Mouse (Mus musculus) MEL (cell line): Measurements from ENCODE around the gene Atp5e.

Experiments
- CHD1 ChIP-seq: IDR thresholded peaks from 2 replicates; pipeline ENCODE4 v1.6.1; 2012; ENCODE audit warnings: low read depth, mild to moderate bottlenecking, inconsistent platforms, low read length, improper control_type of control experiment
- CTCF ChIP-seq, 3 experiments: IDR thresholded peaks in 2 of 3; conservative IDR thresholded peaks in 1 of 3; 2 replicates each; pipeline ENCODE4 v1.5.1; 2011 to 2012; ENCODE audit warnings: low read length in 3 of 3, low read depth in 2 of 3, mild to moderate bottlenecking in 2 of 3, improper control_type of control experiment in 1 of 3, inconsistent platforms in 1 of 3, mixed read lengths in 1 of 3, moderate library complexity in 1 of 3; ENCODE audit not compliant: control insufficient read depth in 1 of 3, insufficient read depth in 1 of 3, poor library complexity in 1 of 3, severe bottlenecking in 1 of 3
- EP300 ChIP-seq, 2 experiments: IDR thresholded peaks; 2 replicates each; pipeline ENCODE4 v1.6.1; 2011; ENCODE audit warnings: improper control_type of control experiment in 2 of 2, low read length in 2 of 2, low read depth in 1 of 2, mild to moderate bottlenecking in 1 of 2
- GATA1 ChIP-seq: IDR thresholded peaks from 2 replicates; pipeline ENCODE4 v1.6.1; 2011; ENCODE audit warnings: low read depth, low read length, improper control_type of control experiment
- MAX ChIP-seq: IDR thresholded peaks from 2 replicates; pipeline ENCODE4 v1.6.1; 2011; ENCODE audit warnings: low read length, improper control_type of control experiment
- MXI1 ChIP-seq: IDR thresholded peaks from 2 replicates; pipeline ENCODE4 v1.6.1; 2011; ENCODE audit warnings: mild to moderate bottlenecking, low read depth, low read length, improper control_type of control experiment
- POLR2A ChIP-seq, 2 experiments: IDR thresholded peaks; 2 replicates each; pipeline ENCODE4 v1.6.1; 2011 to 2012; ENCODE audit warnings: low read length in 2 of 2, mild to moderate bottlenecking in 2 of 2, control low read depth in 1 of 2, improper control_type of control experiment in 1 of 2, low read depth in 1 of 2, moderate library complexity in 1 of 2; ENCODE audit not compliant: control insufficient read depth in 1 of 2, insufficient read depth in 1 of 2, poor library complexity in 1 of 2
- POLR2AphosphoS2 ChIP-seq: IDR thresholded peaks from 2 replicates; pipeline ENCODE4 v1.6.1; 2011; ENCODE audit warnings: low read length, improper control_type of control experiment
- TAL1 ChIP-seq: IDR thresholded peaks from 2 replicates; pipeline ENCODE4 v1.6.1; 2012; ENCODE audit warnings: mild to moderate bottlenecking, inconsistent platforms, low read length, moderate library complexity, mixed read lengths
- USF2 ChIP-seq, 2 experiments: IDR thresholded peaks; 2 replicates each; pipeline ENCODE4 v1.6.1; 2011 to 2012; ENCODE audit warnings: improper control_type of control experiment in 2 of 2, low read length in 2 of 2, borderline replicate concordance in 1 of 2, inconsistent platforms in 1 of 2, low read depth in 1 of 2, mild to moderate bottlenecking in 1 of 2; ENCODE audit not compliant: insufficient read depth in 1 of 2
- ZC3H11A ChIP-seq: IDR thresholded peaks from 2 replicates; pipeline ENCODE4 v1.6.1; 2012; ENCODE audit warnings: low read depth, mild to moderate bottlenecking, inconsistent platforms, low read length, improper control_type of control experiment
- ZKSCAN1 ChIP-seq: IDR thresholded peaks from 2 replicates; pipeline ENCODE4 v1.6.1; 2012; ENCODE audit warnings: low read depth, mild to moderate bottlenecking, inconsistent platforms, low read length, improper control_type of control experiment, moderate library complexity
- ZMIZ1 ChIP-seq: IDR thresholded peaks from 2 replicates; pipeline ENCODE4 v1.6.1; 2012; ENCODE audit warnings: low read depth, mild to moderate bottlenecking, inconsistent platforms, low read length, improper control_type of control experiment, moderate library complexity

DNA sequence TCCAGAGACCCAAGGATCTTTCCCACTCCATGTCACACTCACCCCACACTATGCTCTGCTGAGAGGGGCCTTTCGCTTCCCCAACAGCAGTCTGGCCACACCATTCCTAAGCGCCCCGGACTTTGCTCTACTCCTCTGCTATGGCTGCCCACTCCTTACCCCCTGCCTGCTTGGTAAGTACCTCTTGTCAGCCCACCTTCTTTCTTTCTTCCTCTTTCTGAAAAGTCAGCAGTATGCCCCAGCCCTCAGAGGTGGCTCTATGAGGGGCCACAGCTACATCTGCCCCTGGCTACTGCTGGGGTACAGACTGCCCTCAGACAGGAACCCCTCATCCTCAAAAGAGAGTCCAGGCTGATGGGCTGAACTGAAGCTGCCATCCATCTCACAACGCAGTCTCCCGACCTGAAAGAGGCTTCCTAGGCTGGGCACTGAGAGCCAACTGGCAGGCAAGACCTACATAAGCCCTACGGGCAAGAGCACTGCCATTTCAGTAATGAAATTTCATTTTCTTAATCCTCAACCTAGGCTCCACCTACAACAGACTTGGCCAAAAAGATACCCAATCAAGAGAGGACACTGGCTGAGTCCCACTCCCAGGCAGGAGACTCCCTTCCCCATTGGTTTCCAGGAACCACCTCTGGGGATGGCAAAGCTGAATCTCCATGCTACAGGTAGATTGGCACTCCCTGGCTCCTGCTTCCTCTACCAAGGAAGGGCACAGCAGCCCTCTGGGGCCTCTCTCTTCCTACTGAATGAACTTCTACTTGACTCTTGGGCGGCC lies 26.8 kb downstream of the Atp5e start:
- TF ChIP-seq POLR2AphosphoS2 (no peak), MXI1 (no peak), TAL1 (no peak), GATA1 (no peak), ZKSCAN1 (no peak), CHD1 (no peak), EP300 (IDR thresholded peaks at IDR 0.05; ENCODE audit: low read depth in 1 of 2, low read length in 2 of 2) (no peak), CTCF (IDR thresholded peaks at IDR 0.05 in 2 of 3, conservative IDR thresholded peaks at IDR 0.05 in 1 of 3; ENCODE audit: control insufficient read depth in 1 of 3, insufficient read depth in 1 of 3, low read depth in 2 of 3, low read length in 3 of 3, poor library complexity in 1 of 3, severe bottlenecking in 1 of 3) (no peak), ZC3H11A (no peak), ZMIZ1 (no peak), USF2 (IDR thresholded peaks at IDR 0.05; ENCODE audit: borderline replicate concordance in 1 of 2, insufficient read depth in 1 of 2, low read depth in 1 of 2, low read length in 2 of 2) (no peak), POLR2A (IDR thresholded peaks at IDR 0.05; ENCODE audit: control insufficient read depth in 1 of 2, insufficient read depth in 1 of 2, low read depth in 1 of 2, low read length in 2 of 2, poor library complexity in 1 of 2) (no peak), MAX (no peak)
